Mouse (Mus musculus) limb, embryonic 14.5 days (tissue): ENCODE measurements around the gene Fermt3. TPM values are rescaled to one million over a fixed set of nuclear protein-coding genes. Genes with fewer than 3 reads are reported as not detected.
A peak's percentile ranks its signal among the peaks of the same experiment; 100 is the strongest.

ENCODE experiments used
- ATAC-seq: fragments of 200-750 bp; cut with Nextera tagmentation; 2 replicates; pipeline ENCODE4 v1.8.0; 2017; ENCODE audit warnings: low read depth, moderate number of reproducible peaks, moderate TSS enrichment; ENCODE audit not compliant: low FRiP score
- DNase-seq: peaks from one replicate; pipeline ENCODE4 v3.0.0-alpha.2; 2015; ENCODE audit warnings: low spot score
- H3K27ac ChIP-seq: fragments of 300-500 bp; sonication (generic); replicated peaks from 2 replicates; pipeline ENCODE4 v1.5.1; 2014; ENCODE audit warnings: low read depth, mild to moderate bottlenecking, low read length, moderate library complexity, mixed read lengths
- H3K27me3 ChIP-seq: fragments of 300-500 bp; sonication (generic); 2 replicates; pipeline ENCODE4 v1.6.1; 2014; ENCODE audit warnings: low read length, mixed read lengths; ENCODE audit not compliant: control insufficient read depth, insufficient read depth
- H3K36me3 ChIP-seq: fragments of 300-500 bp; sonication (generic); 2 replicates; pipeline ENCODE4 v1.6.1; 2014; ENCODE audit warnings: mild to moderate bottlenecking, low read length, moderate library complexity, mixed read lengths; ENCODE audit not compliant: control insufficient read depth, insufficient read depth
- H3K4me1 ChIP-seq: fragments of 300-500 bp; sonication (generic); 2 replicates; pipeline ENCODE4 v1.6.1; 2014; ENCODE audit warnings: antibody characterized with exemption, low read length, mixed read lengths; ENCODE audit not compliant: control insufficient read depth, insufficient read depth
- H3K4me2 ChIP-seq: fragments of 300-500 bp; sonication (generic); replicated peaks from 2 replicates; pipeline ENCODE4 v1.6.1; 2014; ENCODE audit warnings: low read depth, mild to moderate bottlenecking, low read length, moderate library complexity; ENCODE audit not compliant: severe bottlenecking
- H3K4me3 ChIP-seq: fragments of 300-500 bp; sonication (generic); replicated peaks from 2 replicates; pipeline ENCODE4 v1.5.1; 2014; ENCODE audit warnings: low read length
- H3K9ac ChIP-seq: fragments of 300-500 bp; sonication (generic); 2 replicates; pipeline ENCODE4 v1.6.1; 2014; ENCODE audit warnings: mild to moderate bottlenecking, low read depth, low read length, moderate library complexity; ENCODE audit not compliant: severe bottlenecking
- H3K9me3 ChIP-seq: fragments of 300-500 bp; sonication (generic); 2 replicates; pipeline ENCODE4 v1.6.1; 2016; ENCODE audit warnings: low read length; ENCODE audit not compliant: control insufficient read depth
- POLR2A ChIP-seq: fragments of 200-500 bp; IDR thresholded peaks from 2 replicates; pipeline ENCODE4 v1.8.0; 2012; ENCODE audit warnings: inconsistent platforms, mild to moderate bottlenecking, moderate library complexity, borderline replicate concordance; ENCODE audit not compliant: insufficient read depth, insufficient read length; ENCODE audit errors: extremely low read depth
- WGBS: fragments of 180-500 bp; shearing (Covaris S2); extraction: QIAGEN DNeasy Blood & Tissue Kit; methylation state at CpG from one replicate; pipeline ENCODE4 v1.1.7; 2014; 5-methylcytosine and 5-hydroxymethylcytosine counted together
- polyA plus RNA-seq, 2 experiments: library from polyadenylated mRNA; depleted of rRNA in 1 of 2; stranded (reverse) in 1 of 2; unstranded in 1 of 2; fragments of >200 nt; fragmentation: Nextera tagmentation in 1 of 2; extraction: Ambion mirVana in 1 of 2; gene quantifications; 2 replicates each; pipeline versions ENCODE4 v1.2.1 to v1.2.3; 2012 to 2014

Gene Fermt3
- polyA plus RNA-seq, 2 experiments: 10.1 to 10.2 TPM

DNA sequence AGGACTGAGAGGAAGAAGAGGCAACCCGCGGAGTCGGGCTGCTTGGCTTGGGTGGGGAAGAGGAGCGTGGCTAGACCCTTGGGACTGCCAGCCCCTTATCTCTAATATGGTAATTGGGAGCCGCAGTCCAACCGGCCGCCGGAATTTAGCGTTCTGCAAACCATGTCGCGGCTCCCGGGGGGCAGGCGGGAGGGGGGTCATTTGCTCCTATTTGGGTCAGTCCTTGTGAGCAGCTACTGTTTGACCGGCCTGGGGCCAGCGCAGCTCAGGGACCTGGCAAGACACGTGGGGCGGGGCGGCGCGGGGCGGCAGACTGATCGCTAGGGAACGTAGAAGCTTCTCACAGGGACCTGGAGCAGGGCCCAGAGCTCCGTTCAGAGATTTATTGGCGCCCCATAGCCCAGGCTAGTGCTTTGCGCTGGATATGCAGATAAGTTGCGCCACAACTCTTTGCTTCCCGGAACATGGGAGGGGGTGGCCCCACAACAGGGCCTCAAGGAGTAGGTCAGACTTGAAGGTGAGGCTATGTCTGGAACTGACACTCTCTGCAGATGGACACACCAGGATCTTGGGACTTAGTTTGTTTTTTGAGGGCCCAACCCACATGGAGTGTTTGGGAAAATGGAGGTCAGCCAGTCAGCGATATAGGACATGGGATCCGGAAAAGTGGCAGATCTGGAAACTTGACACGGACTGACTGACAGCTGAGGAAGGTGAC is 67.1 kb downstream of the Fermt3 start:
- Histone ChIP-seq H3K4me1 (peaks cover 18% of the 10 kb centered on the region), H3K9ac (peak overlapping the region; percentile 70), H3K36me3 (peaks cover 38% of the 10 kb centered on the region), H3K4me2 (peak overlapping the region; percentile 98), H3K27ac (peak overlapping the region; percentile 92), H3K9me3 (no peaks in the 10 kb centered on the region), H3K27me3 (no peaks in the 10 kb centered on the region), H3K4me3 (peak overlapping the region; percentile 62)
- no peak for TF ChIP-seq POLR2A
- 2% methylated on average over 31 of the region's 31 CpGs for WGBS
- ATAC-seq (0 out of 2 replicates have a peak, but pooled peaks have one; percentile 4), DNase-seq (peak; percentile 30)

DNA sequence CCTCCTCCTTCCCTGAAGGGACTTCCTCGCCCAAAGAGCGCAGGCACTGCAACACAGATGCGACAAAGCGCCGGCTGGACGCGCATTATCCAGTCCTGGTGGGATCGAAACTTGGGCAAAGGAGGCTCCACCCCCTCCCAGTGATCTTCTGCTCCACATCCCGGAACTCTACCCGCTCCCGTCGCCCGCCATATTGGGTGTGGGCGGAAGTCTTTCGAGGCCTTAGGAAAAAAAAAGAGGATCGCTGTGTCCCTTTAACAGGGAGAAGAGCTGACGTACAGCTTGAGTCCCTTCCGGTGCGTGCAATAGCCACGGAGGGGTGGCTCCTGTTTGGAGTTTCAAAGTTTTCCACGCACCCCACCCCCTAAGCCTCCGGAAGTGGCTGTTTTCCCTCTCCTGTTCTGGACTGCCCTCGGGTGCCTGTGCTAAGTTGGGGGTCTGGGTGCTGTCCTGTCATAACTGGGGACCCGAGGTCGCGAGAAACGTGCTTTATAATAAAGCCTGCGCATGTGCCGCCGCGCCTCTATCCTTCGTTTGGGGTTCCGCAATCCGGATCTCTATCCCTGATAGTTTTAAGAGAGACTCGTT is 67.8 kb downstream of the Fermt3 start:
- 0 out of 2 replicates have a peak, but pooled peaks have one; percentile 9 for TF ChIP-seq POLR2A

DNA sequence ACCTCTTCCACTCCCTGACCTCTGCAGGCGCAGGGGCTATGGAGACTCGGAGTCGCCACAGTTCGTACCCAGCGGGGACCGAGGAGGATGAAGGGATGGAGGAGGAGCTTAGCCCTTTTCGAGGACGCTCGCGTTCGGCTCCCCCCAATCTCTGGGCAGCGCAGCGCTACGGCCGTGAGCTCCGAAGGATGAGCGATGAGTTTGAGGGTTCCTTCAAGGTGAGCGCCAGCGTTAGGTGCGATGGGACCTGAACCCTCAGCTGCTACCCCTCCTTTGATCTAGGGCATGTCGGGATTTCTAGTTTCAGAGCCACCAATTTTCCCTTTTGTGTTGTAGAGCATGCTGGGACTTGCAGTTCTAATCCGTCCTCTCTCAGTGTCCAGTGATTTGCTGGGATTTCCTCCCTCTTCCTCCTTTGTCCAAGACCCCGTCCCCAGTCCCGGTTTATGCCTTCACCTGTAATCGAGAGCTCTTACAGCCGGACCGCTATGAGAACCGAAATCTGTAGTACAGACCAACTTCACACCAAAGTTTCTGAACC is 68.6 kb downstream of the Fermt3 start:
- Histone ChIP-seq H3K27ac (peak overlapping the region; percentile 92), H3K9ac (peak overlapping the region; percentile 70), H3K27me3 (no peaks in the 10 kb centered on the region), H3K4me2 (peak overlapping the region; percentile 98), H3K36me3 (peaks cover 28% of the 10 kb centered on the region), H3K4me1 (peaks cover 18% of the 10 kb centered on the region), H3K9me3 (no peaks in the 10 kb centered on the region), H3K4me3 (peak overlapping the region; percentile 62)
- TF ChIP-seq POLR2A: peak; percentile 67; the same call in 1 of the 2 replicates
- peak; percentile 48 for ATAC-seq
- DNase-seq: peak; percentile 72
- WGBS: under 1% methylated on average over 28 of the region's 28 CpGs

More for the DNA sequence above, 67.8 kb downstream of the Fermt3 start:
- Histone ChIP-seq H3K4me1 (peaks cover 18% of the 10 kb centered on the region), H3K27ac (peak overlapping the region; percentile 92), H3K27me3 (no peaks in the 10 kb centered on the region), H3K9me3 (no peaks in the 10 kb centered on the region), H3K9ac (peak overlapping the region; percentile 70), H3K4me2 (peak overlapping the region; percentile 98), H3K36me3 (peaks cover 32% of the 10 kb centered on the region), H3K4me3 (peak overlapping the region; percentile 62)
- under 1% methylated on average over 35 of the region's 35 CpGs for WGBS
- DNase-seq (peak; percentile 92), ATAC-seq (peak; percentile 86)

DNA sequence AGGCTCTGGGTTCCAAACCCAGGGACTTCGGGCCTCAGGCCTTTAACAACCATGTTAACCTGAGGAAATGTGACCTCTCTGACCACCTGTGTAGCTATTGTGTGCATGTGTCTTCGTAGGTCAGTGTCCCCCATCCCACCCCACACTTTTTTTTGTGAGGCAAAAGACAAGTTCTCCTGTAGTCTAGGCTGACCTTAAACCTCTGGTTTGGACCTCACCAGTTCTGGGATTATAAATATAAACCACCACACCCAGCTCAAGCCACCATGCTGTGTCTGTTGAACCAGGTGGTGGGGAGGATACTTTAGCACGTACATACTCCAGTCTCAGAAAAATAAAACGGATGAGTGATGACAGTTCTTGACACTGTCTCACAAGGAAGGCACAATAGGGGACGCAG is 69.3 kb downstream of the Fermt3 start:
- H3K27me3 ChIP-seq: no peaks in the 10 kb centered on the region
- no peak for TF ChIP-seq POLR2A
- H3K4me3 ChIP-seq: peak overlapping the region; percentile 62
- peak overlapping the region; percentile 70; the same call in 1 of the 2 replicates for H3K9ac ChIP-seq
- H3K4me2 ChIP-seq: peak overlapping the region; percentile 98
- WGBS: 67% methylated on average over 5 of the region's 5 CpGs
- H3K27ac ChIP-seq: peak overlapping the region; percentile 92; the same call in 1 of the 2 replicates
- H3K4me1 ChIP-seq: peaks cover 18% of the 10 kb centered on the region
- ATAC-seq: no peak
- no peak for DNase-seq
- peaks cover 26% of the 10 kb centered on the region for H3K36me3 ChIP-seq
- H3K9me3 ChIP-seq: no peaks in the 10 kb centered on the region

DNA sequence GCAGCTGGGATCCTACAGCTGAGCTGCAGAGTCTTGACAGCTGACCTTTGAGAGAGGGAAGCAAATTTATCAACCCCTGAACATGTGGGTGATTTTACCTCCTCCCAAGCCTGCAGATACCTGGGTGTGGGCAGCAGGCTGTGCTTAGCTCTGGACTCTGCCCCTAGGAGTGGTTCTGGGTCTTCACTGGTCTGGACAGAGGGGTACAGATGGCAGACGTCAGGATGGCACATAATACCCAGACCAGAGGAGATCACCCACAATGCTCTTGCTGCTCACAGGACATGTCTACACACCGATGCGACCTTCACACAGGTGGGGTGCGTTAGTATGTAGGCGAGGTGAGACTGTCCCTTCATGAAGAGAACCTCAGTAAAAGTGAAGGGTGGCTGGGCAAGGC is 69.7 kb downstream of the Fermt3 start:
- Histone ChIP-seq H3K4me3 (no peak overlapping the region), H3K9me3 (no peaks in the 10 kb centered on the region), H3K4me2 (no peak overlapping the region), H3K9ac (no peak overlapping the region), H3K27me3 (no peaks in the 10 kb centered on the region), H3K36me3 (peaks cover 22% of the 10 kb centered on the region), H3K4me1 (peaks cover 18% of the 10 kb centered on the region), H3K27ac (no peak overlapping the region)
- DNase-seq: no peak
- no peak for TF ChIP-seq POLR2A
- ATAC-seq: no peak
- 89% methylated on average over 5 of the region's 5 CpGs for WGBS

Other genes with a start within 250 kb of the Fermt3 start
- gene Rps6ka4, start 178.8 kb downstream of the Fermt3 start, polyA plus RNA-seq (2012; rRNA removed): 19.4 and 22.9 TPM in 2 replicates
- gene Rps6ka4, start 178.8 kb downstream of the Fermt3 start, polyA plus RNA-seq (2014; fragmentation: Nextera tagmentation; extraction: Ambion mirVana): 25.2 and 27.4 TPM in 2 replicates
- gene Ccdc88b, start 161.3 kb downstream of the Fermt3 start, polyA plus RNA-seq (2012; rRNA removed): 1.8 and 2.2 TPM in 2 replicates
- 0.69 and 0.75 TPM in 2 replicates for gene Ccdc88b, start 161.3 kb downstream of the Fermt3 start, polyA plus RNA-seq (2014; fragmentation: Nextera tagmentation; extraction: Ambion mirVana)
- 163 and 164 TPM in 2 replicates for gene Trmt112, start 109.8 kb downstream of the Fermt3 start, polyA plus RNA-seq (2012; rRNA removed)
- 163 and 167 TPM in 2 replicates for gene Trmt112, start 109.8 kb downstream of the Fermt3 start, polyA plus RNA-seq (2014; fragmentation: Nextera tagmentation; extraction: Ambion mirVana)
- 145 and 173 TPM in 2 replicates for gene Prdx5, start 109.4 kb downstream of the Fermt3 start, polyA plus RNA-seq (2012; rRNA removed)
- 245 and 269 TPM in 2 replicates for gene Prdx5, start 109.4 kb downstream of the Fermt3 start, polyA plus RNA-seq (2014; fragmentation: Nextera tagmentation; extraction: Ambion mirVana)
- 20.3 and 25.5 TPM in 2 replicates for gene Esrra, start 97.7 kb downstream of the Fermt3 start, polyA plus RNA-seq (2012; rRNA removed)
- gene Esrra, start 97.7 kb downstream of the Fermt3 start, polyA plus RNA-seq (2014; fragmentation: Nextera tagmentation; extraction: Ambion mirVana): 3.4 and 5.1 TPM in 2 replicates
- 2.8 and 5.6 TPM in 2 replicates for gene Catsperz, start 94.1 kb downstream of the Fermt3 start, polyA plus RNA-seq (2012; rRNA removed)
- gene Catsperz, start 94.1 kb downstream of the Fermt3 start, polyA plus RNA-seq (2014; fragmentation: Nextera tagmentation; extraction: Ambion mirVana): 3.6 and 5.4 TPM in 2 replicates
- 0.91 and 1.1 TPM in 2 replicates for gene Kcnk4, start 85.0 kb downstream of the Fermt3 start, polyA plus RNA-seq (2012; rRNA removed)
- 1.1 TPM in 2 replicates for gene Kcnk4, start 85.0 kb downstream of the Fermt3 start, polyA plus RNA-seq (2014; fragmentation: Nextera tagmentation; extraction: Ambion mirVana)
- gene Bad, start 77.6 kb downstream of the Fermt3 start, polyA plus RNA-seq (2012; rRNA removed): 75.1 and 76.5 TPM in 2 replicates
- 77.5 and 80.8 TPM in 2 replicates for gene Bad, start 77.6 kb downstream of the Fermt3 start, polyA plus RNA-seq (2014; fragmentation: Nextera tagmentation; extraction: Ambion mirVana)
- 56.8 and 72.3 TPM in 2 replicates for gene Gpr137, start 77.0 kb downstream of the Fermt3 start, polyA plus RNA-seq (2012; rRNA removed)
- 28.5 and 31.8 TPM in 2 replicates for gene Gpr137, start 77.0 kb downstream of the Fermt3 start, polyA plus RNA-seq (2014; fragmentation: Nextera tagmentation; extraction: Ambion mirVana)
- gene Ppp1r14b, start 44.5 kb downstream of the Fermt3 start, polyA plus RNA-seq (2012; rRNA removed): 277 and 304 TPM in 2 replicates
- gene Ppp1r14b, start 44.5 kb downstream of the Fermt3 start, polyA plus RNA-seq (2014; fragmentation: Nextera tagmentation; extraction: Ambion mirVana): 249 and 282 TPM in 2 replicates
- gene Plcb3, start 43.0 kb downstream of the Fermt3 start, polyA plus RNA-seq (2012; rRNA removed): 80.6 and 102 TPM in 2 replicates
- 36.6 and 42.4 TPM in 2 replicates for gene Plcb3, start 43.0 kb downstream of the Fermt3 start, polyA plus RNA-seq (2014; fragmentation: Nextera tagmentation; extraction: Ambion mirVana)
- gene Fkbp2, start 39.0 kb downstream of the Fermt3 start, polyA plus RNA-seq (2012; rRNA removed): 39.9 and 73.3 TPM in 2 replicates
- gene Fkbp2, start 39.0 kb downstream of the Fermt3 start, polyA plus RNA-seq (2014; fragmentation: Nextera tagmentation; extraction: Ambion mirVana): 71.5 and 80.5 TPM in 2 replicates
- gene Vegfb, start 31.8 kb downstream of the Fermt3 start, polyA plus RNA-seq (2012; rRNA removed): 46.7 and 55.7 TPM in 2 replicates
- 44.9 and 54.5 TPM in 2 replicates for gene Vegfb, start 31.8 kb downstream of the Fermt3 start, polyA plus RNA-seq (2014; fragmentation: Nextera tagmentation; extraction: Ambion mirVana)
- gene Dnajc4, start 26.9 kb downstream of the Fermt3 start, polyA plus RNA-seq (2012; rRNA removed): 32.4 and 38.0 TPM in 2 replicates
- 24.4 and 26.8 TPM in 2 replicates for gene Dnajc4, start 26.9 kb downstream of the Fermt3 start, polyA plus RNA-seq (2014; fragmentation: Nextera tagmentation; extraction: Ambion mirVana)
- 22.1 and 27.7 TPM in 2 replicates for gene Nudt22, start 23.4 kb downstream of the Fermt3 start, polyA plus RNA-seq (2012; rRNA removed)
- gene Nudt22, start 23.4 kb downstream of the Fermt3 start, polyA plus RNA-seq (2014; fragmentation: Nextera tagmentation; extraction: Ambion mirVana): 21.5 and 21.9 TPM in 2 replicates
- 15.1 and 19.9 TPM in 2 replicates for gene Trpt1, start 23.3 kb downstream of the Fermt3 start, polyA plus RNA-seq (2012; rRNA removed)
- 10.7 and 12.0 TPM in 2 replicates for gene Trpt1, start 23.3 kb downstream of the Fermt3 start, polyA plus RNA-seq (2014; fragmentation: Nextera tagmentation; extraction: Ambion mirVana)
- 124 and 170 TPM in 2 replicates for gene Stip1, start 20.5 kb upstream of the Fermt3 start, polyA plus RNA-seq (2012; rRNA removed)
- 200 and 205 TPM in 2 replicates for gene Stip1, start 20.5 kb upstream of the Fermt3 start, polyA plus RNA-seq (2014; fragmentation: Nextera tagmentation; extraction: Ambion mirVana)
- 24.6 and 27.4 TPM in 2 replicates for gene Macrod1, start 37.3 kb upstream of the Fermt3 start, polyA plus RNA-seq (2012; rRNA removed)
- 16.6 and 19.7 TPM in 2 replicates for gene Macrod1, start 37.3 kb upstream of the Fermt3 start, polyA plus RNA-seq (2014; fragmentation: Nextera tagmentation; extraction: Ambion mirVana)
- gene Flrt1, start 86.3 kb upstream of the Fermt3 start, polyA plus RNA-seq (2012; rRNA removed): 2.2 and 3.2 TPM in 2 replicates
- gene Flrt1, start 86.3 kb upstream of the Fermt3 start, polyA plus RNA-seq (2014; fragmentation: Nextera tagmentation; extraction: Ambion mirVana): 8.5 and 9.6 TPM in 2 replicates
- 157 and 181 TPM in 2 replicates for gene Otub1, start 186.8 kb upstream of the Fermt3 start, polyA plus RNA-seq (2012; rRNA removed)
- 203 and 212 TPM in 2 replicates for gene Otub1, start 186.8 kb upstream of the Fermt3 start, polyA plus RNA-seq (2014; fragmentation: Nextera tagmentation; extraction: Ambion mirVana)
- gene Cox8a, start 198.1 kb upstream of the Fermt3 start, polyA plus RNA-seq (2012; rRNA removed): 478 and 552 TPM in 2 replicates
- gene Cox8a, start 198.1 kb upstream of the Fermt3 start, polyA plus RNA-seq (2014; fragmentation: Nextera tagmentation; extraction: Ambion mirVana): 850 and 909 TPM in 2 replicates
- 55.9 and 62.8 TPM in 2 replicates for gene Naa40, start 221.7 kb upstream of the Fermt3 start, polyA plus RNA-seq (2012; rRNA removed)
- 50.1 and 54.1 TPM in 2 replicates for gene Naa40, start 221.7 kb upstream of the Fermt3 start, polyA plus RNA-seq (2014; fragmentation: Nextera tagmentation; extraction: Ambion mirVana)
- 69.4 and 80.9 TPM in 2 replicates for gene Rcor2, start 247.9 kb upstream of the Fermt3 start, polyA plus RNA-seq (2012; rRNA removed)
- 9.8 and 10.2 TPM in 2 replicates for gene Rcor2, start 247.9 kb upstream of the Fermt3 start, polyA plus RNA-seq (2014; fragmentation: Nextera tagmentation; extraction: Ambion mirVana)